ENCODE assay signal across 18 mouse cellular contexts in the genomic region with DNA sequence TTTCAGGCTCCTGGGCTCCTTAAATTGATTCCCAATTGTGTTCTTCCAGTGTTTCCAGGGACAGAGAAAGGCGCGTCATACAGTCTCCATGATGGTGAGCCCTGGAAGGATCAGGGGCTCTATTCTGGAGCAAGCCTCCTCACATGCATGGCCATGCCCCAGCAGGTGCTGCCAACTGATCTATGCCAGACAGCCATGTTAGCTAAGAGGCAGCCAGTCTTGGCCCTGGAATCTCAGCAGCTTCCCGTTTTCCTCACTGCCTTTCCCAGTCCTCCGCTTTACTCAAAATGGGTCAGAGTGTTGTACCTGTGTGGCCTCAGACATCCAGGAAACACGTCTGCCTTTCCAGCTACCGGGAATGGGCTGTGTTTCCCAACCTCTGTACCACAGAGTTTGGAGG. TPM values are rescaled to one million over a fixed set of nuclear protein-coding genes. Genes with fewer than 3 reads are reported as not detected.
"Had no signal": no experiment of that assay in that cellular context is flagged by ENCODE, and none has a peak within 500 bp of the region (broad histone marks: within the 10 kb centered on the region; RNA-seq: fewer than 3 reads in every experiment).

No protein-coding gene starts in this region.

- H3K4me3 ChIP-seq: kidney, embryonic 15.5 days; left cerebral cortex, adult 2 months; liver, embryonic 13.5 days; midbrain, embryonic 13.5 days; neural tube, embryonic 12.5 days had no signal

- H3K27ac ChIP-seq: kidney, embryonic 15.5 days; left cerebral cortex, adult 2 months; liver, embryonic 13.5 days; macrophage; midbrain, embryonic 13.5 days; neural tube, embryonic 12.5 days had no signal

- H3K9me3 ChIP-seq: kidney, embryonic 15.5 days; liver, embryonic 13.5 days; midbrain, embryonic 13.5 days; neural tube, embryonic 12.5 days had no signal

- H3K9ac ChIP-seq: kidney, embryonic 15.5 days; liver, embryonic 13.5 days; lung, embryonic 14.5 days; midbrain, embryonic 13.5 days; neural tube, embryonic 12.5 days had no signal

- H3K27me3 ChIP-seq: kidney, embryonic 15.5 days; liver, embryonic 13.5 days; midbrain, embryonic 13.5 days; neural tube, embryonic 12.5 days had no signal

- H3K4me1 ChIP-seq: kidney, embryonic 15.5 days; liver, embryonic 13.5 days; neural tube, embryonic 12.5 days had no signal

- ATAC-seq: lung, postnatal 0 days had no signal

- DNase-seq: kidney, adult 11 months; kidney, adult 8-10 months; kidney, postnatal 10 days; kidney, postnatal 36 days; layer of hippocampus, postnatal 36 days; liver, embryonic 13.5 days; lung, embryonic 14.5 days; retina, postnatal 1 day; thymus, adult 2 months; thymus, postnatal 14 days; thymus, postnatal 4 days had no signal

- H3K36me3 ChIP-seq: liver, embryonic 13.5 days had no signal

- H3K4me2 ChIP-seq: kidney, embryonic 15.5 days; liver, embryonic 13.5 days; lung, embryonic 14.5 days; midbrain, embryonic 13.5 days; neural tube, embryonic 12.5 days had no signal

RNA-seq across cellular contexts. Expression of a gene that starts 10.6 kb away (rescaled TPM):
- polyA plus RNA-seq: liver, adult 2 months; liver, embryonic 13.5 days; macrophage had no signal

RNA-seq across cellular contexts. Expression of a gene that starts 29.5 kb away (rescaled TPM):
- polyA plus RNA-seq: macrophage had no signal
